Mouse (Mus musculus) lung, adult 2 months (tissue): Measurements from ENCODE around the gene Map3k15. TPM values are rescaled to one million over a fixed set of nuclear protein-coding genes. Genes with fewer than 3 reads are reported as not detected.

Experiments
- DNase-seq: peaks from one replicate; pipeline ENCODE4 v3.0.0; 2022
- H3K4me1 ChIP-seq: fragments of 200-500 bp; 2 replicates; pipeline ENCODE4 v1.6.1; 2011; ENCODE audit warnings: low read length; ENCODE audit not compliant: control insufficient read depth, insufficient read depth
- H3K4me3 ChIP-seq: fragments of 200-500 bp; replicated peaks from 2 replicates; pipeline ENCODE3; 2011; ENCODE audit warnings: low read depth, mild to moderate bottlenecking, control low read depth, low read length; ENCODE audit errors: extremely low read depth
- CTCF ChIP-seq: fragments of 200-500 bp; IDR thresholded peaks from 2 replicates; pipeline ENCODE4 v1.5.1; 2011; ENCODE audit warnings: mild to moderate bottlenecking, low read length, control low read depth; ENCODE audit not compliant: insufficient read depth
- POLR2A ChIP-seq: fragments of 200-500 bp; IDR thresholded peaks from 2 replicates; pipeline ENCODE4 v1.6.1; 2011; ENCODE audit warnings: low read depth, mild to moderate bottlenecking, control low read depth, low read length, borderline replicate concordance; ENCODE audit errors: extremely low read depth
- WGBS: fragments of 180-500 bp; shearing (Covaris S2); methylation state at CpG from one replicate; pipeline ENCODE4 v1.1.7; 2018; 5-methylcytosine and 5-hydroxymethylcytosine counted together
- polyA plus RNA-seq: library from polyadenylated mRNA; depleted of rRNA; stranded (reverse); fragments of >200 nt; gene quantifications from 2 replicates; pipeline ENCODE4 v1.2.3, GENCODE M21; 2012

Map3k15 gene
- polyA plus RNA-seq, 1 experiment = 1.2 TPM

DNA sequence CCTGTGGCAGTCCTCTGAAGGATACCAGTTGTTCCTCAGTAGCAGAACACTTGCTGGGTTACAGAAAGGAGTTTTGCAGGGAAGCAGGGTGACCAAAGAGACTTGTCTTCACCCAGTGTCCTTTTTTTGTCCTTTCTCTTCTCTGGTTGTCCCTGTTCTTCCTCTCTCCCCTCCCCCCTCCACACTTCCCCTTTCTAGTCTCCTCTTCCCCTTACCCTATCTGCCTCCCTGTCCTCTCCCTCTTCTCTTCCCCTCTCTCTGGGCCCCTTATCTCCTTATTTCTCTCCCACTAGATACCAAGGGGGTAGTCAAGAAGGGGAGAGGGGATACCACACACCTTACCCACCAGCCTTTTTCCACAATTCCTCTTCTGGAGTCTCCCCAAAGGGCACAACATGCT, 127.8 kb downstream of the Map3k15 start:
- H3K4me3 ChIP-seq = no peak overlapping the region
- no peaks in the 10 kb centered on the region for H3K4me1 ChIP-seq
- TF ChIP-seq POLR2A (no peak), CTCF (no peak)
- DNase-seq = no peak

DNA sequence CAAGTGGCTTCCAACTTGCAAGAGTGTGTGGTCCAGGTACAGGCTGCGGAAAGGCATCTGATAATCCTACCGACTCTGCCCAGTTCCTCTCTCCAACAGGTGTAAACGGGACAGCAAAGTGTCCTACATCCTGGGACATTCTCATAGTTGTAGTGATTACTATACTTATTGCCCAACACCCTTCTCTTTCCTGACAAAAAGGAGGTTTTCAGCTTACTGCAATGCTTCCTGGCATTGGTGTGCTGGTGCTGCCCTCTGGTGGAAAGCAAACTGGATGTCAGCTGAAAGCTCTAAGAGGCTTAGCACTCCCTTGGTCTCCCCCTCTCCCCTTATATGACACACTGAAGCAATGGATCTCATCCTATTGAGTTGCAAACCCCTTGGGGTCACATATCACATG, 128.4 kb downstream of the Map3k15 start:
- TF ChIP-seq POLR2A (no peak), CTCF (peak; percentile 76)
- no peaks in the 10 kb centered on the region for H3K4me1 ChIP-seq
- no peak overlapping the region for H3K4me3 ChIP-seq
- peak; percentile 29 for DNase-seq
- WGBS = 75% methylated on average over 3 of the region's 3 CpGs

- WGBS = 66% methylated on average over 11 of the region's 11 CpGs
- H3K4me3 ChIP-seq = no peak overlapping the region
- DNase-seq = no peak
- no peaks in the 10 kb centered on the region; the same call in 1 of the 2 replicates for H3K4me1 ChIP-seq
- TF ChIP-seq POLR2A = no peak
Observed at GRCm38 (mm10) chrX:160134136-160134843, 146.1 kb downstream of the Map3k15 start.

DNA sequence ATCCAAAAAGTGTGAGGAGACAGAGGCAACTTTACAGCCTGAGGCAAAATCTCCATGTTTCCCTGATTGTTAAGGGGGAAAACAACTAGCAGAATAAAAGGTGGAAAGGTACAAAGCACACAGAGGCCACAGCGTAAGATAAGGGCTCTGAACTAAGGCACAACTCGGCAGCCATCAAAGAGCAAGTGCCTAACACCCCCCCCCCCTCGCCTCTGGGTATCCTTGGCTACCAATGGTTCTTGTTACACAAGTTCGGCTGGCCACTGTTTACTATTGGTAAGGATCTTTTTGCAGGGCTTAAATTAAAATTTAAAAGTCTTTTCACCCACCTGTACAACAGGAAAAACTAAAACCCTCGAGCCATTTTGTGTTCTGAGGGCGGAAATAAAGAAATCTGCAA, 147.5 kb downstream of the Map3k15 start:
- no peaks in the 10 kb centered on the region; the same call in 1 of the 2 replicates for H3K4me1 ChIP-seq
- 44% methylated on average over 6 of the region's 6 CpGs for WGBS
- H3K4me3 ChIP-seq = no peak overlapping the region
- no peak for TF ChIP-seq POLR2A
- TF ChIP-seq CTCF = no peak
- no peak for DNase-seq

- Histone ChIP-seq H3K4me3 (peak overlapping the region; percentile 5), H3K4me1 (no peaks in the 10 kb centered on the region; the same call in 1 of the 2 replicates)
- TF ChIP-seq CTCF (no peak), POLR2A (no peak)
- WGBS = 42% methylated on average over 5 of the region's 5 CpGs
- DNase-seq = no peak
Observed at GRCm38 (mm10) chrX:160136153-160136552, 147.9 kb downstream of the Map3k15 start.

- peak overlapping the region; percentile 82 for H3K4me3 ChIP-seq
- DNase-seq = no peak
- no peak for TF ChIP-seq POLR2A
- TF ChIP-seq CTCF = no peak
- WGBS = 35% methylated on average over 18 of the region's 18 CpGs
- H3K4me1 ChIP-seq = no peaks in the 10 kb centered on the region; the same call in 1 of the 2 replicates
Observed at GRCm38 (mm10) chrX:160137177-160137860, 149.1 kb downstream of the Map3k15 start.

GRCm38 (mm10) chrX:160137861-160138717, 149.9 kb downstream of the Map3k15 start, which contains the start of gene Pdha1:
TSS of gene Pdha1 (minus strand) at chrX:160138413.
- 23% methylated on average over 64 of the region's 67 CpGs for WGBS
- peak; percentile 84 for DNase-seq
- H3K4me3 ChIP-seq = peak within 1 kb of the TSS; percentile 82
- TF ChIP-seq CTCF (no peak), POLR2A (peak; percentile 69)
- no peaks in the 10 kb centered on the region; the same call in 1 of the 2 replicates for H3K4me1 ChIP-seq

DNA sequence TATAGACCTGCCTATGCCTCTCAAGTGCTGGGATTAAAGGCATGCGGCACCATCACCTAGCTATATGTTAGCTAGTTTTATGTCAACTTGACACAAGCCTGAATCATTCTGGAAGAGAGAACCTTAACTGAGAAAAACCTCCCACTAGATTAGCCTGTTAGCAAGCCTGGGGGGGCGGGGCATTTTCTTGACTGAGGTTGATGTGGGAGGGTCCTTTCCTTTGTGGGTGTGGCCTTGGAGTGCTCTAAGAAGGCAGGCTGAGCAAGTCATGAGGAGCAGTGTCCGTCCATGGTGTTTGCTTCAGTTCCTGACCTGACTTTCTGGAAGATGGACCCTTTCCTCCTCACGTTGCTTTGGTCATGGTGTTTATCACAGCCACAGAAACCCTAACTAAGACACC, 158.6 kb downstream of the Map3k15 start:
- WGBS = 84% methylated on average over 4 of the region's 4 CpGs
- no peak for DNase-seq
- no peak overlapping the region for H3K4me3 ChIP-seq
- TF ChIP-seq POLR2A (no peak), CTCF (no peak)
- H3K4me1 ChIP-seq = no peaks in the 10 kb centered on the region

DNA sequence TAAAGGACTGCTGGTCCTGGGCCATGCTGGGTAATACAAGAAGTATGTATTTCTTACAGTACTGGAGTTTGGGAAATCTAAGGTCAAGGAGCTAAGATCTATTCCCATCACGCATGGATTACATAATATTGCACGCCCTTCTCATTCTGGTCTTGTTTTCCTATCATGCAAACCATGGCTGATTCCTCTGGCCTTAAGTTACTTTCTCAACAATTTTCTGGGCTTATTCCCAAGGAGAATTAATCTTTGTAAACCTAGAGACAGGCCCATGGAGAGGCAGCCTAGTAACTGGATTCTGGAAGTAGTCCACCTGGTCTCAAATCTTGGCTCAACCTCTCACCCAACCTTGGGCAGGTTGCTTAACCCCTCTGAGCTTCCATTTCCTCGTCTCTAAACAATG, 159.2 kb downstream of the Map3k15 start:
- no peak for TF ChIP-seq CTCF
- 60% methylated on average over 3 of the region's 3 CpGs for WGBS
- DNase-seq = no peak
- H3K4me3 ChIP-seq = no peak overlapping the region
- no peaks in the 10 kb centered on the region for H3K4me1 ChIP-seq

DNA sequence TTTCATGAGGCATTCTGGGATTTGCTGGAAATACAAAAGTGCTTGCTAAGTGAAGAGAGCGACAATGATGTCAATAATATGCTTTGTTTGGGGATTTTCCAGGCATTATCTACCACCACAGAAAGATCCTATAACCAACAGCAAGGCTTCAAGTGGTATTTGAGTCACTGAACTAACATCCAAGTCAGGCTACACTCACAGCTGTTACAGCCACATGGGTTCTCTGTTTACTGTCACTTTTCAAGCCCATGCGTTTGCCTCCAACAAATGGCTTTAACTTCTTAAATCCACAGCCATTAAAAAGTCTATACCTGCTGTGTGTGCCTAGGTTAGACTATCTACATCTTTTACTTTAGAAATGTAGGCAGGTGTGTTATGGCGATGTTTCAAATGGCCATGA, 160.6 kb downstream of the Map3k15 start:
- no peak for DNase-seq
- H3K4me1 ChIP-seq = no peaks in the 10 kb centered on the region
- TF ChIP-seq POLR2A (no peak), CTCF (no peak)
- 82% methylated on average over 3 of the region's 3 CpGs for WGBS
- no peak overlapping the region for H3K4me3 ChIP-seq
